Mouse (Mus musculus): ENCODE measurements at regions not wholly inside any gene's neighbourhood (a gene's known extent, or its start where the extent isn't known, plus 50 kb on each side); places are given as distances from the start of the nearest gene placed in this dataset.

DNA sequence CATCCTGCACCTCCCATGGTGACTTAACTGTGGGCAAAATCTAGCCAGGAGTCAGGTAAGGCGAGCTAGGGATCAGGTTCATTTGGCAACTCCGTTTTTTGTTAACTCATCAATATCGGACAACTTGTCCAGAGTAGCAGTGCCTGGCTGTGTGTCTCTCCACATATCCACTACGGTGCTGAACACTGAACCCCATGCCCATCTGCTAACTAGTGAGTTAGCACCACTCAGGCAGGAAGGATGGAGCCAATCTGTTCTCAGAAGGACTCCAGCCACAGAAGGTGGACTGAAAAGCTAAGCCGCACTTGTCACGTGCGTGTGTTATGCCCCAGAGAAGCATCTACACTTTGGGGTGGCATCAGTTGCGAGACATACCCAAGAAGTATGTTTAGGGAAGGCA is 282.1 kb upstream of the Npvf start:
- DNase-seq (ENCODE audit: low spot score) (no peak), ATAC-seq (ENCODE audit: low FRiP score, low read depth) (no peak)
- H3K4me2 ChIP-seq (replicated peaks; ENCODE audit: low read depth, low read length, severe bottlenecking): no peak overlapping the region
- TF ChIP-seq POLR2A (IDR thresholded peaks at IDR 0.05; ENCODE audit: borderline replicate concordance, extremely low read depth, insufficient read depth, insufficient read length): no peak
- 0 out of 2 replicates have a peak, but pooled peaks cover 8% of the 10 kb centered on the region for H3K27me3 ChIP-seq (ENCODE audit: control insufficient read depth, insufficient read depth, low read length)
- H3K4me1 ChIP-seq (ENCODE audit: control insufficient read depth, insufficient read depth, low read length): peaks cover 12% of the 10 kb centered on the region; the same call in 1 of the 2 replicates
- no peaks in the 10 kb centered on the region for H3K9me3 ChIP-seq (ENCODE audit: control insufficient read depth, low read length)
- H3K27ac ChIP-seq (replicated peaks; ENCODE audit: low read depth, low read length): peak overlapping the region; percentile 52; the same call in 1 of the 2 replicates
- H3K9ac ChIP-seq (ENCODE audit: low read depth, low read length, severe bottlenecking): no peak overlapping the region
- H3K4me3 ChIP-seq (replicated peaks; ENCODE audit: low read length): no peak overlapping the region
- H3K36me3 ChIP-seq (ENCODE audit: control insufficient read depth, insufficient read depth, low read length): no peaks in the 10 kb centered on the region
- WGBS: 88% methylated on average over 8 of the region's 8 CpGs

DNA sequence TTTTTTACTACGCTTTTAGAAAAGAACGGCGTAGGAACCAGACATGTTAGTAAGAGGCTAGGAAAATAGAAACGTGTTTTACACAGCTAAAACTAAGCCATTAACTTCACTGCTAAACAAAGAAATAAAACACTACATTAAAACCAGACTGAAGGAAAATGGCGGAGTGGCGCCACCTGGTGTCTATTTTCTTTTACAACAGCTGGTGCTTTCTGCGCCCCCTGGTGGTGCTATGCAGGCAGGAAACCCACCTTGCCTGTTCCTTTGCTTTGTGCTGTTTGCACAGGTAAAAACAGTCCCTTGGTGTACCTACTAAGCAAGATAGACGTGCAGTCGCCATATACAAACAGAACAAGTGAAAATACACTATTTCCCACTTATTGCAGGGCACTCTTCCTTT is 282.9 kb upstream of the Npvf start:
- H3K36me3 ChIP-seq (ENCODE audit: control insufficient read depth, insufficient read depth, low read length): no peaks in the 10 kb centered on the region
- H3K27me3 ChIP-seq (ENCODE audit: control insufficient read depth, insufficient read depth, low read length): 0 out of 2 replicates have a peak, but pooled peaks cover 8% of the 10 kb centered on the region
- 11% methylated on average over 9 of the region's 9 CpGs for WGBS
- ATAC-seq (ENCODE audit: low FRiP score, low read depth) (no peak), DNase-seq (ENCODE audit: low spot score) (peak; percentile 88)
- no peak overlapping the region for H3K27ac ChIP-seq (replicated peaks; ENCODE audit: low read depth, low read length)
- TF ChIP-seq POLR2A (IDR thresholded peaks at IDR 0.05; ENCODE audit: borderline replicate concordance, extremely low read depth, insufficient read depth, insufficient read length): no peak
- no peak overlapping the region for H3K4me2 ChIP-seq (replicated peaks; ENCODE audit: low read depth, low read length, severe bottlenecking)
- peaks cover 19% of the 10 kb centered on the region for H3K4me1 ChIP-seq (ENCODE audit: control insufficient read depth, insufficient read depth, low read length)
- no peak overlapping the region for H3K9ac ChIP-seq (ENCODE audit: low read depth, low read length, severe bottlenecking)
- H3K9me3 ChIP-seq (ENCODE audit: control insufficient read depth, low read length): no peaks in the 10 kb centered on the region
- no peak overlapping the region for H3K4me3 ChIP-seq (replicated peaks; ENCODE audit: low read length)

DNA sequence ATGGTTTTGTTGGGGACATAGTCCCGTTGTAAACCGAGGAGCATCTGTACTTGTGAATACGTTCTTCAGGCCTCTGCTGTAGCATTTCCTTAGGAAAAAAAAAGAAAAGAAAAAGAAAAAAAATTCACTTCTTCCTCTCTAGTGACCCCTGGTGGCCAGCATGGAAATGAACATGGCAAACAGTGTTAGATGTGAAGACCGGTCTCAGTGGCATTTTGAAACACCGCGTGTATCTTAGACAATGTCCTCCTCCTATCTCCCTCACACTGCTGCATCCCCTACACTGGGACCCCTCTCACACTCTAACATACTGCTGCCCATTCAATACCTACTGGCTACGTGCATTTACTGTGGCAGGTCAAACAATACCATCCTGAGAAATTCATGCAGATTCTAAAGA is 284.6 kb upstream of the Npvf start:
- TF ChIP-seq POLR2A (IDR thresholded peaks at IDR 0.05; ENCODE audit: borderline replicate concordance, extremely low read depth, insufficient read depth, insufficient read length): no peak
- WGBS: 27% methylated on average over 7 of the region's 7 CpGs

DNA sequence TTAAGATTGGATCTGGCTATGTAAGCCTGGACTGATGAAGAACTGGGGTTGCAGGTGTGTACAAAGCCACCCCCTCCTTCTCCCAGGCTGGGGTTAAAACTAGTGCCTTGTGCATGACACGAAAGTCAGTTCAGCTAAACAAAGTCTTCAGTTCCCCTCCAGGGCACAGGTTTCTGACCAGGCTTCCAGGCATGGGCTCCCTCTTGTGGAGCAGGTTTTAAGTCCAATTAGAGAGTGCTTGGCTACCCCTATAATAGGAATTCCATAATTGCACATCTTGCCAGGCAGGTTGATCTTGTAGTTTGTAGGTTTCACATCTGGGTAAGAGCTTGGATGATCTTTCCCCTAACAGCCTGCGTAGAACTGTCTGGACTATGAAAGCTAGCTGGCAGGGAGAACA is 285.2 kb upstream of the Npvf start:
- Histone ChIP-seq H3K27ac (replicated peaks; ENCODE audit: low read depth, low read length) (no peak overlapping the region), H3K4me1 (ENCODE audit: control insufficient read depth, insufficient read depth, low read length) (peaks cover 22% of the 10 kb centered on the region), H3K9ac (ENCODE audit: low read depth, low read length, severe bottlenecking) (no peak overlapping the region), H3K9me3 (ENCODE audit: control insufficient read depth, low read length) (no peaks in the 10 kb centered on the region), H3K36me3 (ENCODE audit: control insufficient read depth, insufficient read depth, low read length) (no peaks in the 10 kb centered on the region), H3K4me3 (replicated peaks; ENCODE audit: low read length) (no peak overlapping the region), H3K27me3 (ENCODE audit: control insufficient read depth, insufficient read depth, low read length) (0 out of 2 replicates have a peak, but pooled peaks cover 8% of the 10 kb centered on the region), H3K4me2 (replicated peaks; ENCODE audit: low read depth, low read length, severe bottlenecking) (no peak overlapping the region)
- WGBS: 52% methylated on average over 2 of the region's 2 CpGs
- DNase-seq (ENCODE audit: low spot score) (peak; percentile 18), ATAC-seq (ENCODE audit: low FRiP score, low read depth) (no peak)
- no peak for TF ChIP-seq POLR2A (IDR thresholded peaks at IDR 0.05; ENCODE audit: borderline replicate concordance, extremely low read depth, insufficient read depth, insufficient read length)

More for the DNA sequence above, 284.6 kb upstream of the Npvf start:
- Histone ChIP-seq H3K27ac (replicated peaks; ENCODE audit: low read depth, low read length) (no peak overlapping the region), H3K4me3 (replicated peaks; ENCODE audit: low read length) (no peak overlapping the region), H3K9ac (ENCODE audit: low read depth, low read length, severe bottlenecking) (no peak overlapping the region), H3K4me1 (ENCODE audit: control insufficient read depth, insufficient read depth, low read length) (peaks cover 22% of the 10 kb centered on the region), H3K27me3 (ENCODE audit: control insufficient read depth, insufficient read depth, low read length) (0 out of 2 replicates have a peak, but pooled peaks cover 8% of the 10 kb centered on the region), H3K9me3 (ENCODE audit: control insufficient read depth, low read length) (no peaks in the 10 kb centered on the region), H3K36me3 (ENCODE audit: control insufficient read depth, insufficient read depth, low read length) (no peaks in the 10 kb centered on the region), H3K4me2 (replicated peaks; ENCODE audit: low read depth, low read length, severe bottlenecking) (no peak overlapping the region)
- ATAC-seq (ENCODE audit: low FRiP score, low read depth) (no peak; the same call in 1 of the 2 replicates), DNase-seq (ENCODE audit: low spot score) (no peak)

DNA sequence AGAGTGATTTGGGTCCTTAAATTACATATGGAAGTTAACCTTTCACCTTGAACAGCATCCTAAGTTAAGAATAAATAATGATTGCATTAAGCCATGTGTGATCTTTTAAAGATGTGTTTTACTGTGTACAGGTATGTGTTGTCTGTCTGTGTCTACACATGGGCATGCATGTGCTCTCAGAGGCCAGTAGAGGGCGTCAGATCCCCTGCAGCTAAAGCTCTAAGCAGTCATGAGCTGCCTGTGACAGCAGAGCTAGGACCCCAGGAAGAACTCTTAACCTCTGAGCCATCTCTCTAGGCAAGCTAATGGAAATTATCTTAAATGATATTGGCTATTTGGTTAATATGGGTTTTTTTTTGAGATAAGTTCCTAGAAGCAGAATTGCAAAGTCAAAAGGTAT is 285.9 kb upstream of the Npvf start:
- H3K9me3 ChIP-seq (ENCODE audit: control insufficient read depth, low read length): no peaks in the 10 kb centered on the region
- H3K4me1 ChIP-seq (ENCODE audit: control insufficient read depth, insufficient read depth, low read length): peaks cover 22% of the 10 kb centered on the region
- 0 out of 2 replicates have a peak, but pooled peaks cover 7% of the 10 kb centered on the region for H3K27me3 ChIP-seq (ENCODE audit: control insufficient read depth, insufficient read depth, low read length)
- H3K9ac ChIP-seq (ENCODE audit: low read depth, low read length, severe bottlenecking): no peak overlapping the region
- H3K4me3 ChIP-seq (replicated peaks; ENCODE audit: low read length): no peak overlapping the region
- ATAC-seq (ENCODE audit: low FRiP score, low read depth) (no peak), DNase-seq (ENCODE audit: low spot score) (no peak)
- TF ChIP-seq POLR2A (IDR thresholded peaks at IDR 0.05; ENCODE audit: borderline replicate concordance, extremely low read depth, insufficient read depth, insufficient read length): no peak
- H3K4me2 ChIP-seq (replicated peaks; ENCODE audit: low read depth, low read length, severe bottlenecking): no peak overlapping the region
- no peaks in the 10 kb centered on the region for H3K36me3 ChIP-seq (ENCODE audit: control insufficient read depth, insufficient read depth, low read length)
- no peak overlapping the region for H3K27ac ChIP-seq (replicated peaks; ENCODE audit: low read depth, low read length)
- 16% methylated on average over 1 of the region's 1 CpGs for WGBS

All from limb, embryonic 14.5 days (tissue).